Mouse (Mus musculus): ENCODE data around the gene Sept7. TPM values are rescaled to one million over a fixed set of nuclear protein-coding genes. Genes with fewer than 3 reads are reported as not detected.

The Sept7 gene
- total and polyA plus RNA-seq, 3 experiments: 66.7 to 254 (median 67.0) TPM

DNA sequence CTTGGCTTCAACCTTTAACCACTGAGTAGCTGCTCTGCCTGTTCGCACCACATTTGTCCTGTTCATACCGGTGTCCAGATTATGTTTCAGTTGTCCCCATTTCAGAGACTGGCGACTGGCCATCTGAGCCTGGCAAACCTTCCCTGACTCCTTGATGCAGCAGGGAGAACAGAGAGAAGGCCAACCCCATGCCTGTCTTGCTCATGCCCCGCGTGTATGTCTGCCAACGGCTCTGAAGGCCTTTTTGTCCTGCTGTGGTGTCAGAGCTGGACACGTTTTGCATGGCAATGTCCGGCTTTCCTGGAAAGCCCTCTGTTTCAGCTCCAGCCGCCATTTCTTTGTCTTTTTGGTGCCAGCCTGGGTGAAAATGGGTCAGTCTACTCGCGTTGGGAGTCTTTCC is 103.6 kb downstream of the Sept7 start:
- Histone ChIP-seq H3K9ac (ENCODE audit: control insufficient read depth, low read depth, low read length, poor library complexity, severe bottlenecking) (no peak overlapping the region), H3K79me2 (ENCODE audit: control insufficient read depth, insufficient read depth, low read length, poor library complexity) (no peaks in the 10 kb centered on the region), H3K9me3 (replicated peaks; ENCODE audit: insufficient read depth, low read length) (no peaks in the 10 kb centered on the region), H3K36me3 (ENCODE audit: control insufficient read depth in 1 of 2, insufficient read depth in 2 of 2, low read length in 2 of 2) (no peaks in the 10 kb centered on the region), H3K27me3 (ENCODE audit: control insufficient read depth in 1 of 2, insufficient read depth in 2 of 2, low read length in 2 of 2) (peaks cover 0 to 1% of the 10 kb centered on the region in 2 experiments; a peak in 2 of 4 replicates), H3K4me3 (ENCODE audit: control insufficient read depth in 1 of 2, insufficient read depth in 1 of 2, low read depth in 2 of 2, low read length in 2 of 2) (no peak overlapping the region), H3K4me1 (ENCODE audit: control insufficient read depth in 1 of 2, insufficient read depth in 2 of 2, low read length in 2 of 2) (no peaks in the 10 kb centered on the region), H3K27ac (ENCODE audit: control insufficient read depth, low read depth, low read length) (no peak overlapping the region)
- no peak for DNase-seq (ENCODE audit: low read depth, low spot score)
- TF ChIP-seq MYC (IDR thresholded peaks at IDR 0.05; ENCODE audit: low read depth, low read length): no peak
- TF ChIP-seq BHLHE40 (IDR thresholded peaks at IDR 0.05; ENCODE audit: borderline replicate concordance, low read depth, low read length): no peak
- no peak for TF ChIP-seq UBTF (IDR thresholded peaks at IDR 0.05; ENCODE audit: borderline replicate concordance, insufficient read depth, low read depth, low read length)
- no peak for TF ChIP-seq GABPA (IDR thresholded peaks at IDR 0.05; ENCODE audit: low read depth, low read length)
- TF ChIP-seq TCF12 (IDR thresholded peaks at IDR 0.05; ENCODE audit: low read depth, low read length): no peak
- no peak for TF ChIP-seq EP300 (IDR thresholded peaks at IDR 0.05; ENCODE audit: low read depth in 1 of 2, low read length in 2 of 2)
- TF ChIP-seq MAZ (IDR thresholded peaks at IDR 0.05; ENCODE audit: low read depth, low read length): no peak
- TF ChIP-seq NRF1 (IDR thresholded peaks at IDR 0.05; ENCODE audit: insufficient read depth, low read depth, low read length, poor library complexity, severe bottlenecking): no peak
- no peak for TF ChIP-seq MEF2A (IDR thresholded peaks at IDR 0.05; ENCODE audit: extremely low read depth, insufficient replicate concordance, low read depth, low read length, poor library complexity, severe bottlenecking)
- TF ChIP-seq MAFK (IDR thresholded peaks at IDR 0.05; ENCODE audit: borderline replicate concordance, low read depth, low read length): no peak

DNA sequence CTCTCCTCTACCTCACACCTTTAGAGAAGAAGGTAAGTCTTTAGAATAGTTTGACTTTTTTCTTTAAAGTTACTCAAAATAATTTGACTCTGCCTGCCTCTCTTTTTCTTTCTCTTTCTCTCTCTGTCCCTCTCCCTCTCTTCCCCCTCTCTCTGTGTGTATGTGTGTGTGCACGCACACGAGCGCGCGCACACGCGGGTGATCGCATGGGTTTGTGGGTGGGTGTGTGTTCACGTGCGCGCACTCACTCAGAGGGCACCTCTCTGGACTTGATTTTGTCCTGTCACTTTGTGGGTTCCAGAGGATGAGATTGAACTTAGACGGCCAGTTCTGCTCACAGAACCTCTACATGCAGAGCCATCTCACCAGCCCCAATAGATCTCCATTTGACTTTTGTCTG is 105.3 kb downstream of the Sept7 start:
- peaks cover 0 to 1% of the 10 kb centered on the region in 2 experiments; a peak in 2 of 4 replicates for H3K27me3 ChIP-seq (ENCODE audit: control insufficient read depth in 1 of 2, insufficient read depth in 2 of 2, low read length in 2 of 2)
- H3K79me2 ChIP-seq (ENCODE audit: control insufficient read depth, insufficient read depth, low read length, poor library complexity): no peaks in the 10 kb centered on the region
- H3K36me3 ChIP-seq (ENCODE audit: control insufficient read depth in 1 of 2, insufficient read depth in 2 of 2, low read length in 2 of 2): no peaks in the 10 kb centered on the region
- no peaks in the 10 kb centered on the region for H3K9me3 ChIP-seq (replicated peaks; ENCODE audit: insufficient read depth, low read length)
- H3K9ac ChIP-seq (ENCODE audit: control insufficient read depth, low read depth, low read length, poor library complexity, severe bottlenecking): no peak overlapping the region
- no peak for TF ChIP-seq USF2 (IDR thresholded peaks at IDR 0.05; ENCODE audit: borderline replicate concordance in 1 of 2, insufficient read depth in 1 of 2, low read depth in 1 of 2, low read length in 2 of 2)
- no peak for TF ChIP-seq SMC3 (IDR thresholded peaks at IDR 0.05; ENCODE audit: low read depth, low read length)
- no peak for TF ChIP-seq GATA1 (IDR thresholded peaks at IDR 0.05; ENCODE audit: low read depth, low read length)
- TF ChIP-seq EP300 (IDR thresholded peaks at IDR 0.05; ENCODE audit: low read depth in 1 of 2, low read length in 2 of 2): no peak
- TF ChIP-seq MEF2A (IDR thresholded peaks at IDR 0.05; ENCODE audit: extremely low read depth, insufficient replicate concordance, low read depth, low read length, poor library complexity, severe bottlenecking): no peak
- TF ChIP-seq RAD21 (IDR thresholded peaks at IDR 0.05; ENCODE audit: low read depth, low read length): no peak
- TF ChIP-seq SIN3A (IDR thresholded peaks at IDR 0.05; ENCODE audit: low read length): no peak
- TF ChIP-seq NRF1 (IDR thresholded peaks at IDR 0.05; ENCODE audit: insufficient read depth, low read depth, low read length, poor library complexity, severe bottlenecking): no peak
- no peak for TF ChIP-seq E2F4 (IDR thresholded peaks at IDR 0.05; ENCODE audit: borderline replicate concordance, low read depth, low read length)
- TF ChIP-seq ZMIZ1 (IDR thresholded peaks at IDR 0.05; ENCODE audit: low read depth, low read length): no peak
- no peak for TF ChIP-seq CHD1 (IDR thresholded peaks at IDR 0.05; ENCODE audit: low read depth, low read length)
- no peak for TF ChIP-seq KAT2A (conservative IDR thresholded peaks at IDR 0.05; ENCODE audit: low read depth, low read length)
- H3K27ac ChIP-seq (ENCODE audit: control insufficient read depth, low read depth, low read length): no peak overlapping the region
- no peak for DNase-seq (ENCODE audit: low read depth, low spot score)
- H3K4me3 ChIP-seq (ENCODE audit: control insufficient read depth in 1 of 2, insufficient read depth in 1 of 2, low read depth in 2 of 2, low read length in 2 of 2): no peak overlapping the region
- no peaks in the 10 kb centered on the region for H3K4me1 ChIP-seq (ENCODE audit: control insufficient read depth in 1 of 2, insufficient read depth in 2 of 2, low read length in 2 of 2)

Measured in MEL (cell line).